Mouse (Mus musculus): ENCODE measurements around the gene Ap2a1. TPM values are rescaled to one million over a fixed set of nuclear protein-coding genes. Genes with fewer than 3 reads are reported as not detected.

The Ap2a1 gene
- polyA plus RNA-seq, 1 experiment from 2014 or later, result 76.1 TPM

DNA sequence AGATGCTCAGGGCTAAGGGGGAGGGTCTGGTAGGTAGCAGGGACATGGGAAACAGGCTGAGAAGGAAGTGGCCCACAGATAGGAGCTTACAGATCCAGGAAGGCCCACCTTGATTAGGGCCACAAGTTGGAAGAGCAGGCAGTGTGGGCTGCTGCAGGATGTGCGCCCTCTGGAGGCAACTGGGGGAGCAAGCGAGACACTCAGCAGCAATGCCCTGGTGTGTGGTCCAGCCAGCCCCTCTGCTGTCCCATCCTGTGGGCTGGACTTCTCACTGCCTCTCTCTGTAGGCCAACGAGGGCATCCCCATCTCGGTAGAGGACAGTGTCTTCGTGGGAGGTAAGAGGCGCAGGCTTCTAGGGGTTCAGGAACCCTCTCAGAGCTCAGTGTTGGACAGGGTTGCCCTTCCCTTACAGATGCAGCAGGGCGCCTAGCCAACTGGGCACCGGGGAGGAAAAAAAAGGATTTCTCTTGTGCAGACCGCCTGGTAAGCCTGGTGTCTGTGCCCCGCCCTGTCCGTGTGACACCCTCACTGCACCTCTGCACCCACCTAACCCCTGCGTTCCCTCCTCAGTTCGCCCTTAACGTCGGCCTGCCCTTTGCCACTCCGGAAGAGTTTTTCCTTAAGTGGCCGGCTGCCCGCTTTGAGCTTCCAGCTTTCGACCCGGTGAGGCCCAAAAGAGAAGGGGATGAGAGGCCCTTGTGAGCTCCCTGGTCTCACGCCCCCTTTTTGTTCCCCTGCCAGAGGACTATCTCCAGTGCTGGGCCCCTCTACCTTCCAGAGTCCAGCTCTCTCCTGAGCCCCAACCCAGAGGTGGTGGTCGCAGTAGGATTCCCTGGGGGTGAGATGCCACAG, 68.5 kb downstream of the Ap2a1 start:
- Histone ChIP-seq H3K27me3 (no peaks in the 10 kb centered on the region), H3K4me1 (peaks cover 36% of the 10 kb centered on the region), H3K9ac (peak overlapping the region; percentile 35), H3K36me3 (peaks cover 57% of the 10 kb centered on the region), H3K27ac (peak overlapping the region; percentile 44; the same call in 1 of the 2 replicates), H3K4me3 (no peak overlapping the region), H3K9me3 (no peaks in the 10 kb centered on the region), H3K4me2 (replicated peaks) (0 out of 2 replicates have a peak overlapping the region, but pooled peaks have one; percentile 4)
- WGBS, result 60% methylated on average over 22 of the region's 22 CpGs
- peak; percentile 12; the same call in 1 of the 2 replicates for ATAC-seq (ENCODE audit: low FRiP score, low read depth)

DNA sequence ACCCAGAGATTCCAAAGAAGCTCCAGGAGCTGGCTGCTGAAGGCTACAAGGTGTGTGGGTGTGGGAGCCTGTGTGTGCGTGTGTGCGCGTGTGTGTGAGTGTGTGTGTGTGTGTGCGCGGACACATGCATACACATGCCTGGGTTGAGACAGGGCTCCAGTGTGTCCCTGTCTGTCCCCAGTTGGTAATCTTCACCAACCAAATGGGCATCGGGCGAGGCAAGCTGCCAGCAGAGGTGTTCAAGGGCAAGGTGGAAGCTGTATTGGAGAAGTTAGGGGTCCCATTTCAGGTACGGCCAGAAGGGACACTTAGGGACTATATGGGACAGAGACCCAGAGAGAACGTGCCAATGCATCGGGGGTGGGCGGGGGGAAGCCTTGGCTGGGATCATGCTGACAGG, 69.4 kb downstream of the Ap2a1 start:
- Histone ChIP-seq H3K36me3 (peaks cover 48% of the 10 kb centered on the region), H3K9ac (no peak overlapping the region), H3K27ac (no peak overlapping the region), H3K4me1 (peaks cover 36% of the 10 kb centered on the region), H3K4me2 (replicated peaks) (no peak overlapping the region), H3K4me3 (no peak overlapping the region), H3K27me3 (no peaks in the 10 kb centered on the region), H3K9me3 (no peaks in the 10 kb centered on the region)
- ATAC-seq (ENCODE audit: low FRiP score, low read depth), result no peak
- WGBS, result 92% methylated on average over 11 of the region's 11 CpGs

DNA sequence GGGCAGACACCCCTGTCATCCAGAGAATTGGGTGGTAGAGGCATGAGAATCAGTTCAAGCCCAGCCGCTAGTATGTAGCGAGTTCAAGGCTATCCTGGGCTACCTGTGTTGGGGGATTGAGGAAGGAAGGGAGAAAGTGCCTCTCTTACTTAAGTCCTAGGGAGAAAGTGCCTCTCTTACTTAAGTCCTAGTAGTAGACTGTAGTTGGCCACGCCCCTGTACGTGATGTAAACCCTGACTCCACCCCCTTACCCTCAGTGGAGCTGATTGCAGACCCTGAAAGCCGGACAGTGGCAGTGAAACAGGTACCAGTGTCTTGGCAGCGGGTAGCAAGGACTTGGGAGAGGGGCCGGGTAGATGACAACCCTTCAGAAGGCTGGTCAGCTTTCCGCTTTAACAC, 71.4 kb downstream of the Ap2a1 start:
- Histone ChIP-seq H3K4me2 (replicated peaks) (peak overlapping the region; percentile 94), H3K36me3 (peaks cover 38% of the 10 kb centered on the region), H3K27me3 (no peaks in the 10 kb centered on the region), H3K4me3 (peak overlapping the region; percentile 78), H3K4me1 (peaks cover 51% of the 10 kb centered on the region), H3K9ac (peak overlapping the region; percentile 82), H3K9me3 (no peaks in the 10 kb centered on the region), H3K27ac (peak overlapping the region; percentile 90)
- ATAC-seq (ENCODE audit: low FRiP score, low read depth), result no peak
- WGBS, result 24% methylated on average over 8 of the region's 8 CpGs

DNA sequence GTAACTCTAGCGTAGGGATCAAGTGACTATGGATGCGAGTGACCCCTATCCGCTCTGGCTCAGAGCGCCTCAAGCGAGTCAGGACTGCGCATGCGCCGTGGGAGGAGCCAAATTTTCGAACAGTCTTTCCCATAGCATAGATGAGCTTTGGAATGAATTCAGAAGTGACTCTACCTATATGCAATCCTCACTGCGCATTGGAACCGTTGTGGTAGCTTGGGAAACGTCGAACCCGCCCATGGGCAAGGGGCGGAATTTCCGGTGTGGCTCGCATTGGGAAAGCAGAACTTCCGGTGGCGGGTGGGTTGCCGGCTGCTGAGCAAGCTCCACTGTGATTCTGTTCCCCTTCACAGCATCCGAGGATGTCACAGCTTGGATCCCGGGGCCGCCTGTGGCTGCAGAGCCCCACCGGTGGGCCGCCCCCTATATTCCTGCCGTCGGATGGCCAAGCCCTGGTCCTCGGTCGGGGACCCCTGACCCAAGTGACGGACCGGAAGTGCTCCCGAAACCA, 72.2 kb downstream of the Ap2a1 start, which contains the start of gene Pnkp:
Gene Pnkp (plus strand): TSS at position 98 of the 511 bp plus-strand sequence.
- H3K4me1 ChIP-seq, result peaks cover 58% of the 10 kb centered on the region
- 1% methylated on average over 32 of the region's 32 CpGs for WGBS

DNA sequence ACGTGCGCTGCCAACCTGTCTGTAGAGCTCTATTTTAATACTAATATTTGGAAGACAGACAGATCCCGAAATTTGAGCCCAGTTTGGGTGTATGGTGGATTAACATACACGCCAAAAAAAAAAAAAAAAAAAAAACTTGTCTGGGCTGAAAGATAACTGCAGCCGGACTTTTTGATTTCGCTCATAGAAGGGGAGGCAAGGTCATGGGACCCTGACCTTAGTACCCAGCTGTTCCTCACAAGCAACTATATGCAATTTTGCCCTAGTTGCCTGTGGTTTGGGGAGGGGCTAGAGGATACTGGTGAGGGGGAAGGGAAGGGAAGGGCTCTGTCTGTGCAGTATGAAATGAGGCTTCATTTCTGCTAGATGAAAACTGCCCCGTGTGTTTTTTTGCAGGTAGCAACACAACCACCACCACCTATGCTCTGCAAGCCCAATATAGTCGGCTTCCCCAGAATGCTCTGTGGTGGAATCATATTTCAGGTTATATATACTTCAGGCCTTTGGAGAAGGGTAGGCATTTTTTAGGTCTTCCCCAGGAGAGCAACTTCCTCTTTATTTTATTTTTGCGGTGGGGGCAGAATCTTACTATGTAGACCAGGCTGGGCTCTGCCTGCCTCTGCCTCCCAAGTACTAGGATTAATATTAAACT, 72.9 kb downstream of the Ap2a1 start:
- 62% methylated on average over 9 of the region's 9 CpGs for WGBS
- Histone ChIP-seq H3K9ac (no peak overlapping the region), H3K4me1 (peaks cover 62% of the 10 kb centered on the region), H3K36me3 (peaks cover 32% of the 10 kb centered on the region), H3K4me2 (replicated peaks) (peak overlapping the region; percentile 94), H3K4me3 (peak overlapping the region; percentile 78), H3K27ac (peak overlapping the region; percentile 90; the same call in 1 of the 2 replicates), H3K27me3 (no peaks in the 10 kb centered on the region), H3K9me3 (no peaks in the 10 kb centered on the region)
- no peak for ATAC-seq (ENCODE audit: low FRiP score, low read depth)

More for the DNA sequence above, 72.2 kb downstream of the Ap2a1 start, which contains the start of gene Pnkp:
- peak within 1 kb of the TSS; percentile 90 for H3K27ac ChIP-seq
- ATAC-seq (ENCODE audit: low FRiP score, low read depth), result peak; percentile 45; the same call in 1 of the 2 replicates
- H3K9ac ChIP-seq, result peak within 1 kb of the TSS; percentile 82
- no peaks in the 10 kb centered on the region for H3K27me3 ChIP-seq
- no peaks in the 10 kb centered on the region for H3K9me3 ChIP-seq
- H3K36me3 ChIP-seq, result peaks cover 36% of the 10 kb centered on the region
- H3K4me2 ChIP-seq (replicated peaks), result peak within 1 kb of the TSS; percentile 94
- peak within 1 kb of the TSS; percentile 78 for H3K4me3 ChIP-seq

DNA sequence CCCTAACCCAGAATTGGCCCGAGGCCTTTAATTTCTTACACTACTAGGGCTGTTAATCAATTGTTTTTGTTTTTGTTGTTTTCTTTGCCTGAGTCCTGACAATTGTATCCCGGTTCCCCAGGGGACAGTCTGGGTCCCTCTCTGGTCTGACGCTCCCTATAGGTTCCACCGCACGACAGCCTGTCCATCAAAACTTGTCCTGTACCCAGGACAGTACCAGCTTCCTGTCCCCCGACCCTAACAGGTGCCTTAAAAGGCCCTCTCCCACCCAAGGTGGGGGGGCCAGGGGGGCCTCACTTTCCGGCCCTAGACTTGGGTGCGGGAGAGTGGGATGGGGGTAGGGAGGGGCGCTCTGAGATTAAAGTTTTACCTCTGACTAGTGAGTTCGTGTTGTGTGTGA, 74.3 kb downstream of the Ap2a1 start:
- H3K4me3 ChIP-seq, result peak overlapping the region; percentile 56
- H3K4me1 ChIP-seq, result peaks cover 73% of the 10 kb centered on the region
- peak overlapping the region; percentile 93 for H3K27ac ChIP-seq
- no peaks in the 10 kb centered on the region for H3K9me3 ChIP-seq
- peak overlapping the region; percentile 73 for H3K9ac ChIP-seq
- no peak for ATAC-seq (ENCODE audit: low FRiP score, low read depth)
- WGBS, result 44% methylated on average over 10 of the region's 10 CpGs
- no peaks in the 10 kb centered on the region for H3K27me3 ChIP-seq
- H3K36me3 ChIP-seq, result peaks cover 27% of the 10 kb centered on the region
- peak overlapping the region; percentile 90 for H3K4me2 ChIP-seq (replicated peaks)

DNA sequence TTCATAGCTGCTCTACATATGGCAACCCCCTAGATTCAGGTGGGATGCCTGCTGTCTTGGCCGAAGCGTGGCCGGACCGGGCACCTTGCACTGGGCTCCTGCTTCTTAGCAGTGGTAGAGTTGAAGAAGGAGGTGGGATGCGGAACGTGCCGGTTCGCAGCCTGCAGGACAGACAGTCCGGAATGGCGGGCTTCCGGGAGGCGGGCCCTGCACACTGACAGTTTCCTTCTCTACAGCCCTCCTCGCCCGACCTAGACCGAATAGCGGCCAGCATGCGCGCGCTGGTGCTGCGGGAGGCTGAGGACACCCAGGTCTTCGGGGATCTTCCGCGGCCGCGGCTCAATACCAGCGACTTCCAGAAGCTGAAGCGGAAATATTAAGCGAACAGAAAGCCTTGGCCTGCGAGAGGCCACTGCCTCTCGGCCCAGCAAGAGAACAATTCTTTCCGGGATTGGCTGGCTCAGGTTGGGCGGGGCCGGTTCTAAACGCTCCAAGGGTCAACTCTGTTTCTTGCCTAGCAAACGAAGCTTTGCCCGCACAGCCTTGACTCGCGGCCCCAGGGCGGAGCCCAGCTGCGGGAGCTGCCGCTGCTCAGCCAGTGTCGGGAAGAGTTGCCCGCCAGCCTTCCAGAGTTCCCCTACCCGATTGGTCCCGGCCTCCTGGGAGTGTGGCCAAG, 74.8 kb downstream of the Ap2a1 start:
- peaks cover 73% of the 10 kb centered on the region for H3K4me1 ChIP-seq
- peak; percentile 17 for ATAC-seq (ENCODE audit: low FRiP score, low read depth)
- peaks cover 22% of the 10 kb centered on the region for H3K36me3 ChIP-seq
- peak overlapping the region; percentile 56 for H3K4me3 ChIP-seq
- under 1% methylated on average over 42 of the region's 45 CpGs for WGBS
- no peaks in the 10 kb centered on the region for H3K9me3 ChIP-seq
- peak overlapping the region; percentile 93 for H3K27ac ChIP-seq
- H3K4me2 ChIP-seq (replicated peaks), result peak overlapping the region; percentile 90
- H3K9ac ChIP-seq, result peak overlapping the region; percentile 73
- no peaks in the 10 kb centered on the region for H3K27me3 ChIP-seq

DNA sequence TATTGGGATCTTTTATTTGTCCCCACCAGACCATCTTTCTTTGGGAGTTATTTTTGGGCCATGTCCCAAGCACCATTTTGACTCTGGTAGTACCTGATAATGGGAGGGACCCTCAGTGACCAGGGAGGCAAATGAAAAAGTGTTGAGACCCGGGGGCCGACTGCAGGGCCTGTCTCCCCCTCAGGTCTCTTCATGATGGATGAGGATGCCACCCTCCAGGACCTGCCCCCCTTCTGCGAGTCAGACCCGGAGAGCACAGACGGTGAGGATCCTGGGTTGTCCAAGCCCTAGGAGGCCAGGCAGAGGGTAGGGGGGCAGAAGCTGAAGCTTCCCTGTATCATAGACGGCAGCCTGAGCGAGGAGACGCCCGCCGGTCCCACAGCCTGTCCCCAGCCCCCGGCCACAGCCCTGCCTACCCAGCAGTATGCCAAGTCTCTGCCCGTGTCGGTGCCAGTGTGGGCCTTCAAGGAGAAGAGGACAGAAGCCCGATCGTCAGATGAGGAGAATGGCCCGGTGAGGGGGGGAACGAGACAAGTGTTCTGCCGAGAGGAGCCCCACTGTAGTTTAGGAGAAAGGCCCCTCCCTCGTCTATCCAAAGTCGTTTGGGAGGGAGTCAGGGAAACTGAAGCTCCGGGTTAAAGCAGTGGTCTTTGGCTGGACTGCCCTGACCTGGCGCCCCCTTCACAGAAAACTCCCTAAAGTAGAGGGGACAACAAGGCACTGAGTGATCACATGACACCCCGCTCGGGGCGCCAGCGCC, 75.5 kb downstream of the Ap2a1 start:
- Histone ChIP-seq H3K27me3 (no peaks in the 10 kb centered on the region), H3K4me2 (replicated peaks) (peak overlapping the region; percentile 90), H3K27ac (peak overlapping the region; percentile 93), H3K9me3 (no peaks in the 10 kb centered on the region), H3K4me1 (peaks cover 73% of the 10 kb centered on the region), H3K9ac (peak overlapping the region; percentile 73), H3K36me3 (peaks cover 22% of the 10 kb centered on the region), H3K4me3 (peak overlapping the region; percentile 56)
- WGBS, result 27% methylated on average over 26 of the region's 26 CpGs
- no peak for ATAC-seq (ENCODE audit: low FRiP score, low read depth)

DNA sequence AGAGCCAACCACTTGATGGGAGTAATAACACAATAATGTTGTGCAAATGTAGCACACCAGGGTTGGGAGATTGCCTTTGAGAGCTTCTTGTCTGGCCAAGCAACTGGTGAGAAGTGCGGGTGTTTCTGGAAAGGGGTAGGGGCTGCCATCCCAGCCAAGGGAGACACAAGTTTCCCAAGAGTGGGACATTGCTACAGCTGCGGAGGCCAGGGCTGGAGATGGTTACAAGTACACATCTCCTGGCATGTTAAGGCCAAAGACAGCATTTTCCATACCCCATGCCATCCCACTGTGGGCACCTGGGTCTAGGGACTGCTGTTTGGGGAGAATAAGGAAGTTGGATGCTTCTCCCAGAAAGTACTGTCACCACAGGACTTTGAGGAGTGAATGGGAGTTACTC, 76.2 kb downstream of the Ap2a1 start:
- Histone ChIP-seq H3K9ac (peak overlapping the region; percentile 40; the same call in 1 of the 2 replicates), H3K9me3 (no peaks in the 10 kb centered on the region), H3K36me3 (peaks cover 22% of the 10 kb centered on the region), H3K4me1 (peaks cover 67% of the 10 kb centered on the region), H3K27ac (no peak overlapping the region), H3K4me2 (replicated peaks) (peak overlapping the region; percentile 90), H3K4me3 (peak overlapping the region; percentile 56; the same call in 1 of the 2 replicates), H3K27me3 (no peaks in the 10 kb centered on the region)
- ATAC-seq (ENCODE audit: low FRiP score, low read depth), result no peak
- WGBS, result 89% methylated on average over 2 of the region's 2 CpGs

DNA sequence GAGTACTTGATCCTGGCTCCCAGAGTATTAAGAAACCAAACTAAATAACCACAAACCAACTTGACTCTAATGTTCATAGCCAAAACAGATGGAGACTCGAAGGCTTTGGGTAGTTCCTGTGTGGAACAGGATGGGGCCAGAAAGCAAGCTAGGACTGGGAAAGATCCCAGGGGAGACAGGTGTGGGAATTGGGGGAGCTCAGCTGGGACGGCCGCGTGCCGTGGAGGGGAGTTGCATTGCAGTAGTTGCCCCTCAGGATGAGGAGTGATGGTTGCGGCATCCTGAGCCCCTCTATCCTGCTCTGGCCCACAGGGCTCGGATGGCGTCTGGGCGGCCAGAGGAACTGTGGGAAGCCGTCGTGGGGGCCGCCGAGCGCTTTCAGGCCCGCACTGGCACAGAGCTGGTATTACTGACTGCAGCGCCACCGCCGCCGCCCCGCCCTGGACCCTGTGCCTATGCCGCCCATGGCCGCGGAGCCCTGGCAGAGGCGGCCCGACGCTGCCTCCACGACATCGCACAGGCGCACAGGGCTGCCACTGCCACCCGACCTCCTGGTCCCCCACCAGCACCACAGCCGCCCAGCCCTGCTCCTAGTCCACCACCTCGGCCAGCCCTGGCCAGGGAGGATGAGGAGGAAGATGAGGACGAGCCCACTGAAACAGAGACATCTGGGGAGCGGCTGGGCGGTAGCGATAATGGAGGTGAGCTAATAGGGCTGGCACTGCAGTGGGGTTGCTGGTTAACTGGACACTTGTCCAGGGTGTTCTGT, 76.9 kb downstream of the Ap2a1 start:
- H3K4me1 ChIP-seq, result peaks cover 67% of the 10 kb centered on the region
- H3K36me3 ChIP-seq, result peaks cover 22% of the 10 kb centered on the region
- no peak overlapping the region for H3K4me2 ChIP-seq (replicated peaks)
- ATAC-seq (ENCODE audit: low FRiP score, low read depth), result no peak
- H3K9me3 ChIP-seq, result no peaks in the 10 kb centered on the region
- no peak overlapping the region for H3K27ac ChIP-seq
- no peak overlapping the region for H3K4me3 ChIP-seq
- no peaks in the 10 kb centered on the region for H3K27me3 ChIP-seq
- whole genome bisulfite sequencing, result 87% methylated on average over 36 of the region's 36 CpGs
- H3K9ac ChIP-seq, result no peak overlapping the region

Data from limb, embryonic 13.5 days (tissue).